Mouse (Mus musculus) neural tube, embryonic 12.5 days (tissue): Measurements from ENCODE around the gene Rcsd1. TPM values are rescaled to one million over a fixed set of nuclear protein-coding genes. Genes with fewer than 3 reads are reported as not detected.

ENCODE experiments used
- ATAC-seq: fragments of 200-750 bp; cut with Nextera tagmentation; 2 replicates; pipeline ENCODE4 v1.8.0; 2017; ENCODE audit warnings: low read depth, mild to moderate bottlenecking, moderate TSS enrichment, moderate library complexity; ENCODE audit not compliant: low FRiP score
- H3K27ac ChIP-seq: fragments of 300-500 bp; sonication (generic); 2 replicates; pipeline ENCODE4 v1.5.1; 2016
- H3K27me3 ChIP-seq: fragments of 300-500 bp; sonication (generic); replicated peaks from 2 replicates; pipeline ENCODE4 v1.6.1; 2016; ENCODE audit warnings: mild to moderate bottlenecking
- H3K36me3 ChIP-seq: fragments of 300-500 bp; sonication (generic); 2 replicates; pipeline ENCODE4 v1.6.1; 2016; ENCODE audit warnings: mild to moderate bottlenecking
- H3K4me1 ChIP-seq: fragments of 300-500 bp; sonication (generic); 2 replicates; pipeline ENCODE4 v1.6.1; 2016
- H3K4me2 ChIP-seq: fragments of 300-500 bp; sonication (generic); replicated peaks from 2 replicates; pipeline ENCODE4 v1.6.1; 2016; ENCODE audit warnings: mild to moderate bottlenecking
- H3K4me3 ChIP-seq: fragments of 300-500 bp; sonication (generic); 2 replicates; pipeline ENCODE4 v1.5.1; 2016
- H3K9ac ChIP-seq: fragments of 300-500 bp; sonication (generic); 2 replicates; pipeline ENCODE4 v1.6.1; 2016; ENCODE audit warnings: mild to moderate bottlenecking
- H3K9me3 ChIP-seq: fragments of 300-500 bp; sonication (generic); 2 replicates; pipeline ENCODE4 v1.6.1; 2016; ENCODE audit warnings: mild to moderate bottlenecking
- WGBS: fragments of 180-500 bp; shearing (Covaris S2); methylation state at CpG from one replicate; pipeline ENCODE4 v1.1.7; 2016; 5-methylcytosine and 5-hydroxymethylcytosine counted together
- polyA plus RNA-seq: library from polyadenylated mRNA; unstranded; fragments of >200 nt; fragmentation: Nextera tagmentation; extraction: Ambion mirVana; gene quantifications from 2 replicates; pipeline ENCODE4 v1.2.1, GENCODE M21; 2016

Rcsd1 gene
- polyA plus RNA-seq, 1 experiment from 2014 or later, result 15.2 TPM

- H3K4me3 ChIP-seq, result no peak overlapping the region
- no peaks in the 10 kb centered on the region for H3K9me3 ChIP-seq
- no peak overlapping the region for H3K9ac ChIP-seq
- no peaks in the 10 kb centered on the region for H3K36me3 ChIP-seq
- 82% methylated on average over 4 of the region's 4 CpGs for WGBS
- H3K27me3 ChIP-seq, result no peaks in the 10 kb centered on the region
- no peak for ATAC-seq
- no peaks in the 10 kb centered on the region for H3K4me1 ChIP-seq
- H3K4me2 ChIP-seq, result no peak overlapping the region
- no peak overlapping the region for H3K27ac ChIP-seq
These were observed 64.5 kb downstream of the Rcsd1 start for GRCm38 (mm10) chr1:165645102-165645501.

- Histone ChIP-seq H3K36me3 (no peaks in the 10 kb centered on the region), H3K27ac (no peak overlapping the region), H3K9ac (no peak overlapping the region), H3K4me2 (no peak overlapping the region), H3K4me3 (no peak overlapping the region), H3K27me3 (no peaks in the 10 kb centered on the region), H3K4me1 (no peaks in the 10 kb centered on the region), H3K9me3 (no peaks in the 10 kb centered on the region)
- ATAC-seq, result no peak
- 79% methylated on average over 5 of the region's 5 CpGs for WGBS
These were observed 65.8 kb downstream of the Rcsd1 start for GRCm38 (mm10) chr1:165643735-165644134.

- Histone ChIP-seq H3K27ac (peak overlapping the region; percentile 85), H3K27me3 (no peaks in the 10 kb centered on the region), H3K36me3 (no peaks in the 10 kb centered on the region), H3K9me3 (no peaks in the 10 kb centered on the region), H3K4me1 (no peaks in the 10 kb centered on the region), H3K9ac (peak overlapping the region; percentile 86), H3K4me3 (peak overlapping the region; percentile 79), H3K4me2 (peak overlapping the region; percentile 63)
- WGBS, result under 1% methylated on average over 16 of the region's 16 CpGs
- peak; percentile 88 for ATAC-seq
These were observed 66.7 kb downstream of the Rcsd1 start for GRCm38 (mm10) chr1:165642780-165643311.

GRCm38 (mm10) chr1:165641786-165642771 lies 67.5 kb downstream of the Rcsd1 start:
- Histone ChIP-seq H3K4me2 (peak overlapping the region; percentile 63), H3K9me3 (no peaks in the 10 kb centered on the region), H3K9ac (peak overlapping the region; percentile 86), H3K4me3 (peak overlapping the region; percentile 79), H3K27me3 (no peaks in the 10 kb centered on the region), H3K27ac (peak overlapping the region; percentile 85), H3K36me3 (no peaks in the 10 kb centered on the region), H3K4me1 (no peaks in the 10 kb centered on the region)
- under 1% methylated on average over 75 of the region's 75 CpGs for WGBS
- ATAC-seq, result peak; percentile 85

- Histone ChIP-seq H3K9me3 (no peaks in the 10 kb centered on the region), H3K4me2 (peak overlapping the region; percentile 54), H3K36me3 (no peaks in the 10 kb centered on the region), H3K27me3 (no peaks in the 10 kb centered on the region), H3K4me1 (no peaks in the 10 kb centered on the region), H3K9ac (no peak overlapping the region), H3K4me3 (peak overlapping the region; percentile 79), H3K27ac (no peak overlapping the region)
- ATAC-seq, result 0 out of 2 replicates have a peak, but pooled peaks have one; percentile 29
- WGBS, result 7% methylated on average over 16 of the region's 16 CpGs
These were observed 68.2 kb downstream of the Rcsd1 start for GRCm38 (mm10) chr1:165641271-165641771.

- Histone ChIP-seq H3K27me3 (no peaks in the 10 kb centered on the region), H3K4me3 (no peak overlapping the region), H3K4me1 (peaks cover 27% of the 10 kb centered on the region), H3K27ac (no peak overlapping the region), H3K36me3 (no peaks in the 10 kb centered on the region), H3K4me2 (no peak overlapping the region), H3K9ac (no peak overlapping the region), H3K9me3 (no peaks in the 10 kb centered on the region)
- whole genome bisulfite sequencing, result 88% methylated on average over 8 of the region's 8 CpGs
- no peak for ATAC-seq
These were observed 73.3 kb downstream of the Rcsd1 start for GRCm38 (mm10) chr1:165636289-165636688.

- Histone ChIP-seq H3K4me3 (peak overlapping the region; percentile 81), H3K36me3 (no peaks in the 10 kb centered on the region), H3K4me1 (peaks cover 30% of the 10 kb centered on the region), H3K27ac (no peak overlapping the region), H3K27me3 (no peaks in the 10 kb centered on the region), H3K9ac (peak overlapping the region; percentile 64), H3K4me2 (peak overlapping the region; percentile 69), H3K9me3 (no peaks in the 10 kb centered on the region)
- ATAC-seq, result no peak
- WGBS, result 28% methylated on average over 17 of the region's 17 CpGs
These were observed 74.3 kb downstream of the Rcsd1 start for GRCm38 (mm10) chr1:165635055-165635897.

GRCm38 (mm10) chr1:165634151-165634884 lies 75.2 kb downstream of the Rcsd1 start, which contains the start of gene Mpzl1:
TSS of gene Mpzl1 (minus strand) at chr1:165634538.
- H3K4me2 ChIP-seq, result peak within 1 kb of the TSS; percentile 69
- no peaks in the 10 kb centered on the region for H3K27me3 ChIP-seq
- under 1% methylated on average over 71 of the region's 73 CpGs for WGBS
- peaks cover 40% of the 10 kb centered on the region for H3K4me1 ChIP-seq
- H3K9me3 ChIP-seq, result no peaks in the 10 kb centered on the region
- peak within 1 kb of the TSS; percentile 93 for H3K27ac ChIP-seq
- H3K4me3 ChIP-seq, result peak within 1 kb of the TSS; percentile 81
- ATAC-seq, result peak; percentile 100
- peak within 1 kb of the TSS; percentile 89 for H3K9ac ChIP-seq
- H3K36me3 ChIP-seq, result no peaks in the 10 kb centered on the region

GRCm38 (mm10) chr1:165633345-165633744 lies 76.2 kb downstream of the Rcsd1 start:
- Histone ChIP-seq H3K9me3 (no peaks in the 10 kb centered on the region), H3K27ac (no peak overlapping the region), H3K4me3 (peak overlapping the region; percentile 81), H3K27me3 (no peaks in the 10 kb centered on the region), H3K4me2 (peak overlapping the region; percentile 69), H3K4me1 (peaks cover 40% of the 10 kb centered on the region), H3K36me3 (no peaks in the 10 kb centered on the region), H3K9ac (peak overlapping the region; percentile 89)
- WGBS, result 4% methylated on average over 12 of the region's 12 CpGs
- no peak for ATAC-seq

- H3K4me2 ChIP-seq, result no peak overlapping the region
- H3K9me3 ChIP-seq, result no peaks in the 10 kb centered on the region
- no peaks in the 10 kb centered on the region for H3K36me3 ChIP-seq
- H3K27me3 ChIP-seq, result no peaks in the 10 kb centered on the region
- H3K4me3 ChIP-seq, result no peak overlapping the region
- H3K4me1 ChIP-seq, result peaks cover 40% of the 10 kb centered on the region
- H3K27ac ChIP-seq, result no peak overlapping the region
- ATAC-seq, result no peak
- no peak overlapping the region for H3K9ac ChIP-seq
- 78% methylated on average over 8 of the region's 8 CpGs for WGBS
These were observed 78.4 kb downstream of the Rcsd1 start for GRCm38 (mm10) chr1:165631136-165631535.

- Histone ChIP-seq H3K4me1 (peaks cover 33% of the 10 kb centered on the region), H3K9ac (no peak overlapping the region), H3K27me3 (no peaks in the 10 kb centered on the region), H3K27ac (no peak overlapping the region), H3K4me2 (peak overlapping the region; percentile 12; the same call in 1 of the 2 replicates), H3K9me3 (no peaks in the 10 kb centered on the region), H3K4me3 (no peak overlapping the region), H3K36me3 (no peaks in the 10 kb centered on the region)
- WGBS, result 32% methylated on average over 8 of the region's 8 CpGs
- ATAC-seq, result no peak
These were observed 79.6 kb downstream of the Rcsd1 start for GRCm38 (mm10) chr1:165629975-165630374.
